Mouse (Mus musculus) effector memory CD4-positive, alpha-beta T cell, adult 5 months (primary cell): ENCODE measurements around the gene Iqcf5. TPM values are rescaled to one million over a fixed set of nuclear protein-coding genes. Genes with fewer than 3 reads are reported as not detected.

ENCODE experiments used
- polyA plus RNA-seq: library from polyadenylated mRNA; unstranded; fragments of 100-300 nt; shearing (Covaris generic); gene quantifications from one replicate; pipeline ENCODE4 v1.2.1, GENCODE M21; 2017

Iqcf5 gene
- not detected for polyA plus RNA-seq

GRCm38 (mm10) chr9:106514273-106514672 lies at the start of gene Iqcf5:
Iqcf5 (plus strand) TSS chr9:106514573.

GRCm38 (mm10) chr9:106465571-106466200 lies 48.7 kb upstream of the Iqcf5 start, which contains the start of gene Gpr62:
Gpr62 (minus strand) TSS chr9:106465938.

GRCm38 (mm10) chr9:106475663-106476001 lies 38.7 kb upstream of the Iqcf5 start, which contains the start of gene Rrp9:
Rrp9 (plus strand) TSS chr9:106475963.

DNA sequence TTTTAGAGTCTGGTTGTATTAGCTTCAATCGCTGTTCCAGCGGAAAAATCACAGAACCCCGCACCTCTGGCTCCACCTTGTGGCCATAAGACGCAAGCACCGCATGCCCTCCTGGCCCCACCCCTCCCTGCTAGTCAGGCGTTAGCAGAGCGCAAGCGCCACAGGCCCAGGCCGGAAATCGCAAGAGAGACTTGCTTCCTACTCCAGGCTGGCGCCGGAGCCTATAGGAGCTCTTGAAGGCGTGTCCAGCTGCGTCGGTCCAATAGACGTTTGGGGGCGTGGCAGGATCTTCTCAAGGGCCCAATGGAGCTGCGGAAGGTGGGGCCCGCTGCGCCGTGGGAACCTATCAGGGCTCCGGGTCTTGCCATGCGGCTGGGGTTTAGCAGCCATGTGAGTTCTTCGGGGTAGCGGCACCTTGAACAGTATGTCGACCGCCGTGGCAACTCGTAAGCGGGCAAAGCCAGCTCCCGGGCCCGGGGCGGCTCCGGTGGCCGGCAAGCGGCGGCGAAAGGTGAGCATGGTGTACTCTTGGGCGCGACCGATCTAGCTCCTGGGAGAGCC lies 37.4 kb upstream of the Iqcf5 start, which contains the start of gene Parp3:
Gene Parp3 (minus strand): TSS at position 26 of the 561 bp plus-strand sequence.

GRCm38 (mm10) chr9:106499667-106500066 lies 14.7 kb upstream of the Iqcf5 start, which contains the start of gene Iqcf1:
Iqcf1 (plus strand) TSS chr9:106499967.

DNA sequence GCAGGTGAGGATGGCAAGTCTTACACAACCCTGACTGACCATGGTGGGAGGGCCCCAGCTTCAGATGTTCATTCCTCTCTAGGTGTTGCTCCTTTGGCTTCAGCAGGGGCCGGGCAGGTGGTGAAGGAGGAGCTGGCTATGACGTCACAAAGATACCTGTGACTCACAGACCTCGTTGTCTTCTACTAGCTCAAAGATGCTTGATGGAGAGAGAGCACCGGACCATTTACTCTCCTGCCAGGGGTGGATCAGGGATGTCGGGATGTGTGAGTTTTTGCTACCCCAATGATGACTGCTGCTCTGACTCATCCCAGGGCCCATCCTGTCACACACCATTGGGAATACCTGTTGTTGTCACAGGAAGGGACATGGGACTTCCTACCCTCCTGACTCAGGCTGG lies 47.2 kb downstream of the Iqcf5 start, which contains the start of gene Iqcf3:
Gene Iqcf3 (minus strand): TSS at position 101 of the 400 bp plus-strand sequence.

Other genes starting within 250 kb of the Iqcf5 start
- gene Poc1a, start 233.5 kb upstream of the Iqcf5 start, polyA plus RNA-seq: 4.0 TPM
- 23.5 TPM for gene Dusp7, start 145.9 kb upstream of the Iqcf5 start, polyA plus RNA-seq
- 676 TPM for gene Rpl29, start 85.1 kb upstream of the Iqcf5 start, polyA plus RNA-seq
- gene Acy1, start 76.3 kb upstream of the Iqcf5 start, polyA plus RNA-seq: 21.0 TPM
- gene Abhd14b, start 67.1 kb upstream of the Iqcf5 start, polyA plus RNA-seq: 6.1 TPM
- 17.2 TPM for gene Abhd14a, start 66.9 kb upstream of the Iqcf5 start, polyA plus RNA-seq
- 11.5 TPM for gene Pcbp4, start 61.3 kb upstream of the Iqcf5 start, polyA plus RNA-seq
- not detected for gene Gpr62, start 48.6 kb upstream of the Iqcf5 start, polyA plus RNA-seq
- gene Rrp9, start 38.6 kb upstream of the Iqcf5 start, polyA plus RNA-seq: 59.8 TPM
- gene Parp3, start 37.6 kb upstream of the Iqcf5 start, polyA plus RNA-seq: 41.7 TPM
- not detected for gene Iqcf1, start 14.6 kb upstream of the Iqcf5 start, polyA plus RNA-seq
- gene Iqcf3, start 47.1 kb downstream of the Iqcf5 start, polyA plus RNA-seq: not detected
- not detected for gene Iqcf4, start 56.4 kb downstream of the Iqcf5 start, polyA plus RNA-seq
- not detected for gene Iqcf6, start 112.0 kb downstream of the Iqcf5 start, polyA plus RNA-seq
- gene Grm2, start 141.5 kb downstream of the Iqcf5 start, polyA plus RNA-seq: not detected
- 43.8 TPM for gene Tex264, start 171.4 kb downstream of the Iqcf5 start, polyA plus RNA-seq